Comparison of ENCODE assay signal across 16 mouse cellular contexts in genomic region chr1:42700815-42701214, GRCm38 (mm10). TPM values are rescaled to one million over a fixed set of nuclear protein-coding genes. Genes with fewer than 3 reads are reported as not detected.
DNase-seq lines count a peak whose midpoint lies in the region; ATAC-seq and TF ChIP-seq lines count a peak whose summit lies in the region.
"Had no signal": no experiment of that assay in that cellular context is flagged by ENCODE, and none has a peak within 500 bp of the region (broad histone marks: within the 10 kb centered on the region; RNA-seq: fewer than 3 reads in every experiment).

No protein-coding gene starts in this region.

- intact Hi-C loops in left cerebral cortex, adult 2 months (cut with DNase I): no loop called here
- intact Hi-C loops in left cerebral cortex, postnatal 10 days (cut with DNase I): no loop called here

- H3K36me3 ChIP-seq in forebrain, embryonic 12.5 days (replicated peaks): peaks cover 28% of the 10 kb centered on the region
- no peaks in the 10 kb centered on the region for H3K36me3 ChIP-seq in hindbrain, embryonic 16.5 days (ENCODE audit: control insufficient read depth, insufficient read depth, low read length)
- no peaks in the 10 kb centered on the region; the same call in 1 of the 2 replicates for H3K36me3 ChIP-seq in neural tube, embryonic 14.5 days (ENCODE audit: control insufficient read depth, insufficient read depth, low read length)
- H3K36me3 ChIP-seq: limb, embryonic 10.5 days; liver, embryonic 15.5 days had no signal

- H3K27ac ChIP-seq in left cerebral cortex, adult 2 months: peak overlapping the region; percentile 92
- peak overlapping the region; percentile 63; the same call in 1 of the 2 replicates for H3K27ac ChIP-seq in forebrain, embryonic 12.5 days
- H3K27ac ChIP-seq in hindbrain, embryonic 16.5 days (ENCODE audit: low read depth, low read length): no peak overlapping the region
- no peak overlapping the region for H3K27ac ChIP-seq in neural tube, embryonic 14.5 days (ENCODE audit: low read depth, low read length)
- H3K27ac ChIP-seq: heart, adult 2 months; limb, embryonic 10.5 days; liver, embryonic 15.5 days; macrophage; stomach, postnatal 0 days had no signal

- ATAC-seq in forebrain, embryonic 12.5 days (ENCODE audit: low FRiP score): no peak
- no peak for ATAC-seq in hindbrain, embryonic 16.5 days
- ATAC-seq in neural tube, embryonic 14.5 days (ENCODE audit: low read depth): no peak
- ATAC-seq in megakaryocyte progenitor cell, adult 5-6 weeks (replicated peaks; ENCODE audit: poor library complexity): no peak
- ATAC-seq in activated CD4-positive, CD25-positive, alpha-beta regulatory T cell, adult 4 months: no peak
- ATAC-seq: Patski had no signal

- H3K27me3 ChIP-seq in forebrain, embryonic 12.5 days: no peaks in the 10 kb centered on the region; the same call in 1 of the 2 replicates
- no peaks in the 10 kb centered on the region for H3K27me3 ChIP-seq in hindbrain, embryonic 16.5 days (replicated peaks; ENCODE audit: control insufficient read depth, insufficient read depth, low read length)
- H3K27me3 ChIP-seq in neural tube, embryonic 14.5 days (ENCODE audit: control insufficient read depth, insufficient read depth, low read length): peaks cover 4% of the 10 kb centered on the region; the same call in 1 of the 2 replicates
- H3K27me3 ChIP-seq: Patski had no signal

- TF ChIP-seq CTCF in left cerebral cortex, adult 2 months (IDR thresholded peaks at IDR 0.05): no peak

- peak overlapping the region; percentile 53 for H3K4me3 ChIP-seq in left cerebral cortex, adult 2 months
- H3K4me3 ChIP-seq in forebrain, embryonic 12.5 days (replicated peaks): peak overlapping the region; percentile 99
- peak overlapping the region; percentile 54 for H3K4me3 ChIP-seq in hindbrain, embryonic 16.5 days (ENCODE audit: low read length)
- H3K4me3 ChIP-seq in neural tube, embryonic 14.5 days (ENCODE audit: low read depth, low read length): peak overlapping the region; percentile 78
- H3K4me3 ChIP-seq: heart, adult 2 months; limb, embryonic 10.5 days; liver, embryonic 15.5 days had no signal

- no peak for DNase-seq in left cerebral cortex, adult 2 months (ENCODE audit: extremely low spot score in 1 of 2, low spot score in 2 of 2)
- DNase-seq in left cerebral cortex, postnatal 10 days (ENCODE audit: extremely low spot score in 1 of 2, low spot score in 2 of 2): no peak
- DNase-seq in heart, postnatal 4 days: no peak
- DNase-seq: adrenal gland, postnatal 10 days; heart, adult 2 months; kidney, postnatal 4 days had no signal

- peaks cover 39% of the 10 kb centered on the region for H3K4me1 ChIP-seq in forebrain, embryonic 12.5 days
- peaks cover 18% of the 10 kb centered on the region for H3K4me1 ChIP-seq in hindbrain, embryonic 16.5 days (ENCODE audit: control insufficient read depth, insufficient read depth, low read depth, low read length)
- peaks cover 17% of the 10 kb centered on the region for H3K4me1 ChIP-seq in neural tube, embryonic 14.5 days (ENCODE audit: control insufficient read depth, insufficient read depth, low read length)

- H3K4me2 ChIP-seq in forebrain, embryonic 12.5 days: peak overlapping the region; percentile 94
- H3K4me2 ChIP-seq in hindbrain, embryonic 16.5 days (ENCODE audit: low read length): peak overlapping the region; percentile 53
- H3K4me2 ChIP-seq in neural tube, embryonic 14.5 days (ENCODE audit: low read depth, low read length): peak overlapping the region; percentile 95
- H3K4me2 ChIP-seq: liver, embryonic 15.5 days had no signal

- peak overlapping the region; percentile 79 for H3K9ac ChIP-seq in forebrain, embryonic 12.5 days
- peak overlapping the region; percentile 45; the same call in 1 of the 2 replicates for H3K9ac ChIP-seq in hindbrain, embryonic 16.5 days (ENCODE audit: low read depth, low read length)
- H3K9ac ChIP-seq in neural tube, embryonic 14.5 days (replicated peaks; ENCODE audit: low read depth, low read length): peak overlapping the region; percentile 43
- H3K9ac ChIP-seq: liver, embryonic 15.5 days had no signal

- H3K9me3 ChIP-seq in forebrain, embryonic 12.5 days: no peaks in the 10 kb centered on the region
- no peaks in the 10 kb centered on the region for H3K9me3 ChIP-seq in hindbrain, embryonic 16.5 days (ENCODE audit: control insufficient read depth, low read length)
- H3K9me3 ChIP-seq in neural tube, embryonic 14.5 days (ENCODE audit: control insufficient read depth, low read length): no peaks in the 10 kb centered on the region
- H3K9me3 ChIP-seq: limb, embryonic 10.5 days; liver, embryonic 15.5 days had no signal

- WGBS in forebrain, embryonic 12.5 days: 10% methylated on average over 1 of the region's 1 CpGs
- 25% methylated on average over 1 of the region's 1 CpGs for WGBS in hindbrain, embryonic 16.5 days
- WGBS in neural tube, embryonic 14.5 days: 15% methylated on average over 1 of the region's 1 CpGs

RNA-seq across cellular contexts. Expression of gene Pou3f3, which starts 5.2 kb away (rescaled TPM):
- 10 to 100 TPM; 61.6 to 66.4 TPM for total RNA-seq in left cerebral cortex, adult 2 months (2021)
- total RNA-seq in left cerebral cortex, postnatal 10 days (2021): 10 to 100 TPM; 57.3 to 66.7 TPM
- polyA plus RNA-seq in forebrain, embryonic 12.5 days (2016; fragmentation: Nextera tagmentation; extraction: Ambion mirVana): 38.2 and 46.0 TPM in 2 replicates
- 8.4 and 9.5 TPM in 2 replicates for polyA plus RNA-seq in hindbrain, embryonic 16.5 days (2015; fragmentation: Nextera tagmentation; extraction: Ambion mirVana)
- 10.4 and 11.0 TPM in 2 replicates for polyA plus RNA-seq in neural tube, embryonic 14.5 days (2014; fragmentation: Nextera tagmentation; extraction: Ambion mirVana)
- total RNA-seq in heart, postnatal 4 days (2021): under 1 TPM in 1 of 2 experiments, not detected in 1; 0.02 TPM
- total RNA-seq in megakaryocyte progenitor cell, adult 5-6 weeks (2015): not detected in 2 replicates
- total RNA-seq in megakaryocyte progenitor cell, adult 5-6 weeks (2017): not detected in 2 replicates
- under 1 TPM in 1 of 2 experiments, not detected in 1; 0.05 TPM for polyA plus RNA-seq in activated CD4-positive, CD25-positive, alpha-beta regulatory T cell, adult 4 months (2017; shearing (Covaris generic))
- total RNA-seq: heart, adult 2 months had no signal
- polyA plus RNA-seq: heart, adult 2 months; limb, embryonic 10.5 days; macrophage; stomach, postnatal 0 days had no signal

Comparison
In these comparisons a context has a peak if more than half of its experiments do, and no peak if none do; other contexts are left out.
1. H3K27ac ChIP-seq: peak in left cerebral cortex, adult 2 months (single experiment) and forebrain, embryonic 12.5 days (single experiment); none in hindbrain, embryonic 16.5 days (single experiment) and neural tube, embryonic 14.5 days (single experiment).
2. RNA of gene Pou3f3, which starts 5.2 kb away (total RNA-seq): 57.3 to 66.7 TPM in left cerebral cortex, postnatal 10 days and 61.6 to 66.4 TPM in left cerebral cortex, adult 2 months; 0.02 TPM in heart, postnatal 4 days and not detected in megakaryocyte progenitor cell, adult 5-6 weeks; every median in the first group is over 10 times any median in the second.
3. Peak in every context shown above with its lines, with median percentiles within 50 percentile points of each other: H3K4me3 ChIP-seq, H3K4me2 ChIP-seq and H3K9ac ChIP-seq.